Mouse (Mus musculus) cerebellum, adult 2 months (tissue): Measurements from ENCODE around the gene Herc6. TPM values are rescaled to one million over a fixed set of nuclear protein-coding genes. Genes with fewer than 3 reads are reported as not detected.

Experiments used
- DNase-seq, 2 experiments: peaks; one replicate each; pipeline ENCODE4 v3.0.0; 2021
- H3K27ac ChIP-seq: fragments of 200-500 bp; 2 replicates; pipeline ENCODE4 v1.5.1; 2012; ENCODE audit warnings: low read length, control low read depth, inconsistent platforms; ENCODE audit not compliant: insufficient read depth
- H3K27me3 ChIP-seq: fragments of 200-500 bp; 2 replicates; pipeline ENCODE4 v1.6.1; 2012; ENCODE audit warnings: inconsistent platforms, mild to moderate bottlenecking, low read length, moderate library complexity; ENCODE audit not compliant: control insufficient read depth, insufficient read depth
- H3K4me1 ChIP-seq: fragments of 200-500 bp; 2 replicates; pipeline ENCODE4 v1.6.1; 2011; ENCODE audit warnings: low read length; ENCODE audit not compliant: control insufficient read depth, insufficient read depth
- H3K4me3 ChIP-seq: fragments of 200-500 bp; replicated peaks from 2 replicates; pipeline ENCODE3; 2011; ENCODE audit warnings: mild to moderate bottlenecking, low read depth, low read length, control low read depth; ENCODE audit not compliant: insufficient read depth
- CTCF ChIP-seq: fragments of 200-500 bp; IDR thresholded peaks from 2 replicates; pipeline ENCODE4 v1.5.1; 2011; ENCODE audit warnings: low read depth, mild to moderate bottlenecking, control low read depth, low read length, moderate library complexity, borderline replicate concordance; ENCODE audit not compliant: insufficient read depth
- POLR2A ChIP-seq: fragments of 200-500 bp; IDR thresholded peaks from 2 replicates; pipeline ENCODE4 v1.6.1; 2011; ENCODE audit warnings: low read length, control low read depth, borderline replicate concordance; ENCODE audit not compliant: insufficient read depth
- WGBS: fragments of 180-500 bp; shearing (Covaris S2); methylation state at CpG from one replicate; pipeline ENCODE4 v1.1.7; 2018; 5-methylcytosine and 5-hydroxymethylcytosine counted together
- polyA plus RNA-seq: library from polyadenylated mRNA; depleted of rRNA; stranded (reverse); fragments of >200 nt; gene quantifications from 2 replicates; pipeline ENCODE4 v1.2.3, GENCODE M21; 2012

Herc6 gene
- polyA plus RNA-seq, 1 experiment: 1.6 TPM

GRCm38 (mm10) chr6:57551211-57551796 lies 29.5 kb upstream of the Herc6 start:
- WGBS: 86% methylated on average over 3 of the region's 3 CpGs
- Histone ChIP-seq H3K4me3 (no peak overlapping the region), H3K27ac (no peak overlapping the region), H3K4me1 (no peaks in the 10 kb centered on the region), H3K27me3 (no peaks in the 10 kb centered on the region)
- TF ChIP-seq POLR2A (no peak), CTCF (no peak)
- DNase-seq: no peak

- no peak for DNase-seq
- TF ChIP-seq POLR2A (no peak), CTCF (no peak)
- 80% methylated on average over 4 of the region's 4 CpGs for WGBS
- no peak overlapping the region for H3K27ac ChIP-seq
- no peaks in the 10 kb centered on the region for H3K27me3 ChIP-seq
- H3K4me1 ChIP-seq: no peaks in the 10 kb centered on the region
- no peak overlapping the region for H3K4me3 ChIP-seq
Observed at GRCm38 (mm10) chr6:57557796-57558317, 22.9 kb upstream of the Herc6 start.

GRCm38 (mm10) chr6:57563454-57563853 lies 17.3 kb upstream of the Herc6 start:
- DNase-seq: no peak
- no peak overlapping the region for H3K4me3 ChIP-seq
- WGBS: 86% methylated on average over 1 of the region's 1 CpGs
- TF ChIP-seq POLR2A: no peak
- no peak for TF ChIP-seq CTCF
- no peaks in the 10 kb centered on the region for H3K27me3 ChIP-seq
- H3K4me1 ChIP-seq: no peaks in the 10 kb centered on the region
- H3K27ac ChIP-seq: no peak overlapping the region

- no peak overlapping the region for H3K27ac ChIP-seq
- TF ChIP-seq POLR2A: no peak
- 41% methylated on average over 7 of the region's 7 CpGs for WGBS
- no peak overlapping the region for H3K4me3 ChIP-seq
- DNase-seq: no peak
- no peaks in the 10 kb centered on the region for H3K27me3 ChIP-seq
- H3K4me1 ChIP-seq: no peaks in the 10 kb centered on the region
Observed at GRCm38 (mm10) chr6:57565452-57565851, 15.3 kb upstream of the Herc6 start.

GRCm38 (mm10) chr6:57567630-57568029 lies 13.2 kb upstream of the Herc6 start:
- WGBS: 94% methylated on average over 2 of the region's 2 CpGs
- DNase-seq: no peak
- Histone ChIP-seq H3K27ac (no peak overlapping the region), H3K4me3 (no peak overlapping the region), H3K27me3 (no peaks in the 10 kb centered on the region), H3K4me1 (no peaks in the 10 kb centered on the region)
- TF ChIP-seq POLR2A (no peak), CTCF (no peak)

- Histone ChIP-seq H3K4me3 (no peak overlapping the region), H3K4me1 (no peaks in the 10 kb centered on the region), H3K27ac (no peak overlapping the region), H3K27me3 (no peaks in the 10 kb centered on the region)
- peak; percentile 15 to 36 for DNase-seq
- WGBS: 10% methylated on average over 6 of the region's 6 CpGs
- 0 out of 2 replicates have a peak, but pooled peaks have one; percentile 10 for TF ChIP-seq CTCF
- no peak for TF ChIP-seq POLR2A
Observed at GRCm38 (mm10) chr6:57570170-57570974, 10.4 kb upstream of the Herc6 start.

GRCm38 (mm10) chr6:57571587-57571986 lies 9.2 kb upstream of the Herc6 start:
- TF ChIP-seq CTCF: no peak
- TF ChIP-seq POLR2A: no peak
- Histone ChIP-seq H3K4me1 (no peaks in the 10 kb centered on the region), H3K27ac (no peak overlapping the region), H3K27me3 (no peaks in the 10 kb centered on the region), H3K4me3 (no peak overlapping the region)
- no peak for DNase-seq

- Histone ChIP-seq H3K27me3 (no peaks in the 10 kb centered on the region), H3K4me3 (no peak overlapping the region), H3K27ac (no peak overlapping the region), H3K4me1 (no peaks in the 10 kb centered on the region)
- TF ChIP-seq CTCF (no peak), POLR2A (no peak)
- no peak for DNase-seq
- 88% methylated on average over 12 of the region's 12 CpGs for WGBS
Observed at GRCm38 (mm10) chr6:57581595-57581994, 795 bp downstream of the Herc6 start.
